Mouse (Mus musculus) fat pad, adult 2 months (tissue): ENCODE data around the gene Raet1e.
"Not testable (repeated sequence)": the region's sequence is repeated elsewhere in the genome, so short reads cannot be mapped to it uniquely, and the experiment has no call there.

Source experiments
- DNase-seq: peaks from one replicate; pipeline ENCODE4 v3.0.0-alpha.2; 2011; ENCODE audit warnings: low read depth, low spot score; ENCODE audit errors: extremely low read depth

Raet1e gene

DNA sequence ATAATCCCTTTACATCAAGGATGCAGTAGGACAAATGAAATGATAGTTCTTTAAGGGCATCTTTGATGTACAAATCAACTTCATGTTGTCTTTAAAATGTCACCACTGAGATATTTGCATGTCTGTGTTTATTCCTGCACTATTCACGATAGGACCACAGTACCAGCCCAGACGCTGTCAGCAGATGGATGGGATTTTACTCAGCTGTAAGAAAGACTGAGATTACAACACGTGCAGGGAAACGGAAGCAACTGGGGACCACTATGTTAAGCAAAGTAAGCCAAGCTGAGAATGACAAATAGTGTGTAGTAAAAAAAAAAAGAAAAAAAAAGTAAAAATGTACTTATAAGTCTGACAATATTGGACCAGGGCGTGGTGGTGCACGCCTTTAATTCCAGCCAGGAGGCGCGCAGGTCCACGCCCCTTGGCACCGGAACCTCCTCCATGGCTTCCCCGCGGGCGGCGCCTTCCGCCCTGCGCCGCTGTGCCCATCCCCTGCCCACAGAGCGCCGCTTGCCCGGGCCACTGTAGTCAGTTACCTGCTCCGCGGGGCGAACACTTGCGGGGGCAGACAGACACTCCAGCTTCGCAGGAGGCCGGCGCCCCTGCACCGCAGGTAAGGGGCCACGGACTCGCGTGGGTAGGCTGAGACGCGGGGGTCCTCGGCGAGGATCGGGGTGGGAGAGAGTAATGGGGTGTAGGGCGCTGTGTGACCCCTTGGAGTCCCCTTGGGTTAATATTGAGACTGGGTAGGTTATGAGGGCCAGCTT is 114.7 kb downstream of the Raet1e start:
- not testable (repeated sequence) for DNase-seq

DNA sequence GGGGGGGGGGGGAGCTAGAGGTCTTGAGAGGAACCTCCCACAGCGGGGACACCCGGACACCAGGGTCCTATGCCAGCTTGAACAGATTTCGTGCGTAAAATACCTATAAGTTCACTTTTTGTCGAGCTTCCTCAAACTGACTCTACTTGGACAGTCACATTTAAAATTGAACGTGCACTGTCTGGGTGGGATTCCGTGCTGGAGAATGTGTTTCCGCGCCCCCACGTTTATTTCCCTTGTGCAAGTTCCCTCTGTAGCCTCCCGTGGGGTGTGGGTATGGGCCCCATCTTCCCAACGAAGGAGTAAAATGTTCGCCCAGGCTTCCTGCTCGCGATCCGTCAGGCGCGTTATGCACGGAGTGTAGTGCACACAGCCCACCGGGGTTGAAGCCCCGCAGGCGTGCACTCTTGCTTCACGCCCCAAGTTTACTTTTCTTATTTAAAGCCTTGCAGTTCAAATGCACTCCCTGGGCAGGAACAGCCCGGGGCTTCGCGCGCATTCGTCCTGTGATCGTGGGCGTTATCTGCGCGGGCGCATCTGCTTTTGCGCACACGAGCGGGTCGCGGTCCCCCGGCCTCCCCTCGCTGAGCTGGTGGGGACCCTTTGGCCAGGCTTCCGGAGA is 115.4 kb downstream of the Raet1e start:
- DNase-seq: no peak

DNA sequence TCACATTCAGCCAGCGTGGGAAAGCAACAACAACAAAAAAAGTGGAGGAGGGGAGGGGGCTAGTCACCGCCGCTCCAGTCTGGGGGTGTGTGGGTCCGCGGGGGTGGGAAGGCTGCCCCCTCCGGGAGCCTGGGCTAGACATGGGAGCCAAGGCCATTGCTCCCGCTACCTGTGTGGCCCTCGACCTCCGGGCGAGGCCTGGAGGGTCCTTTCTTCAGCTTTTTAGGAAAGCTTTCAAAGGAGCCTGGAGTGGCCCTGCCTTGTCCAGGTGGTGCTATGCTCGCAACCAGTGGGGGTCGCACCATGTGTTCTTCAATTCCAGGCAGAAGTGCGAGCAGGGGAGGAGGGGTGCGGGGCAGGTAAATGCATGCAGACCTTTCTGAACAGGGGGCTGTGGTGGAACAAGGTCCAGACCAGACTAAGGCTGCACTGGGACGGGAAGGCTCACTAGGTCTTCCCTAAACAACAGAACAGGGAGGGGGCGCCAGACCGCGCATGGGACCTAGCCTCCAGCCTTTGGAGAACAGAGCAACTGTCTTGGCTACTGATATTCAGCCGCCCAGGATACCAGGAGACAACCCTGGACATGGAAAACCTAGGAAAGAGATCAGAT is 116.2 kb downstream of the Raet1e start:
- DNase-seq: no peak

DNA sequence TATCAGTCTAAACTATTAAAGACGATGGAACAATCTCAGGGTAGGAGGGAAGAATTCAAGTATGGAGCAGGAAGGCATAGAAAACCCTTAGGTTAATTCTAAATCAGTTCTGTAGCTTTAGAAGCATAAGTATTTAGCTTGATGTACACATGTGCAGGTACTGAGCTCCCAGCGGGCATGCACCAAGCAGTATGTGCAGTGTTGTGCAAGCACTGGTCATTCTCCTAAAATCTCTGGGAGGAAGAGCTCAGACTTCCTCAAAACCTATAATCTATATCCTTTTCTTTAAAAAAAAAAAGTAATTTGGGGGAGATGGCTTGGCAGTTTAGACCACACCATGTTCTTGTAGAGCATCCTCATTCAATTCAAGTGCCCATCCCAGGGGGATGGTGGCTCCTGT is 120.1 kb downstream of the Raet1e start:
- DNase-seq: not testable (repeated sequence)

DNA sequence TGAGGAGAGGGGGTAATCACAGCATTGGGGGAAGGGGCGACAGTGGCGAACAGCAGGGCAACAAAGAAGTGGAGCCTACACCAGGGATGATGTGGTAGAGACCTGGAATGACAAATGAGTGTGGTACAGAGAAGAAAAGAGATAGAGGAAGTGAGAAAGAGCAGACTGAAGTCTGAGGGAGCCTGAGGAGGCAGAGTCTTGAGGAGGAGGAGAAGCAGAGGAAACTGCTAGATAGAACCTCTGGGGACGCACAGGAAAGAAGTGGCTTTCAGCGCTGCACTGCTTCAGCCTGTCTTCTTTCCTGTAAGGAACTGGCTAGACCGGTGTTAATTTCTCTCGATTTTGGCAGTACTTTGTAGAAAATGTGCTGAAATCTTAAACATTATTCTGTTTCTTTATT is 124.4 kb downstream of the Raet1e start:
- DNase-seq: no peak

DNA sequence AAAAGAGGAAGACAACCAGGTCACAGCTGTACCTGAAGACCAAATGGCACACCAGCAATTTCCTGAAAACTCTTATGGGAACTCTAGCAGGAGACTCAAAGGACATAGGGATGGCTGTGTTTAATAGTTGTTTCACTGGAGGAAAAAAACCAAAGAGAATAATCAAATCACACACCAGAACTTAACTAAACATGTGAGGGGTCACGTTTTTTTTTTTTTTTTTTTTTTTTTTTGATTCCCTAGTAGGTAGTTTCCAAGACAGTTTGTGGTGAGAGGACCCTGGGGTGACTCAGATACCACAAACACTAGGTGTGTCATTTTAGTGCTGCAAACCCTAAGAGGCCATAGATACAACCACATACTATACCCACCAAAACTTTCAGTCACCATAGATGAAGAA is 137.3 kb downstream of the Raet1e start:
- DNase-seq: no peak

DNA sequence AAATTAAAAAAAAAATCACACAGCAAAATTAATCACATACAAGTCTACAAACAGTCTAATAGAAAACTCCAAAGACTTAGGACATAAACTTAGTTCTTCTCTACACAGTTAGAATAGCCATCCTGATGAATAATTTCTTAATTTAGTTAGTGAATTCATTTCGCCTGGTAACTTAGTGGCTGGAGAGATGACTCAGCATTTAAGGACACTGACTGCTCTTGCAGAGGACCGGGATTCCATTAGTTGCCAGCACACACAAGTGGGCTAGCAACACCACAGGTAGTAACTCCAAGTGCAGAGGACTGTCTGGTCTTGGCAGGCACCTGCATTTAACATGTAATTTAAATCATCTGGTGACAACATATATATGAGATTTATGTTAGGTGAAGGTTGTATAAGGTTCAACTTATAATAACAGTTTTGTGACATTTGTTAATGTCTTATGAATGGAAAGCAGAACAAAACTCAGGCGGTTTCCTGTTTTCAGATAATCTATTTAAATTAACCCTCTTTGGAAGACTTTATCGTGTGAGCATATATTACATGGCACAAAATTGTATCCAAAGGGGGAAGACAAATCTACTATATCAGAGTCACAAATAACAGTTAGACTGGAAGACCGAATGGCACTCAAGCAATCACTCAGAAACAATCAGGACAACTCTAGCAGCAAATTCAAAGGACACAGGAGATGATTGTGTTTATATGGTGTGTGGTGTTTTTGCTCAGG is 138.8 kb downstream of the Raet1e start:
- no peak for DNase-seq

DNA sequence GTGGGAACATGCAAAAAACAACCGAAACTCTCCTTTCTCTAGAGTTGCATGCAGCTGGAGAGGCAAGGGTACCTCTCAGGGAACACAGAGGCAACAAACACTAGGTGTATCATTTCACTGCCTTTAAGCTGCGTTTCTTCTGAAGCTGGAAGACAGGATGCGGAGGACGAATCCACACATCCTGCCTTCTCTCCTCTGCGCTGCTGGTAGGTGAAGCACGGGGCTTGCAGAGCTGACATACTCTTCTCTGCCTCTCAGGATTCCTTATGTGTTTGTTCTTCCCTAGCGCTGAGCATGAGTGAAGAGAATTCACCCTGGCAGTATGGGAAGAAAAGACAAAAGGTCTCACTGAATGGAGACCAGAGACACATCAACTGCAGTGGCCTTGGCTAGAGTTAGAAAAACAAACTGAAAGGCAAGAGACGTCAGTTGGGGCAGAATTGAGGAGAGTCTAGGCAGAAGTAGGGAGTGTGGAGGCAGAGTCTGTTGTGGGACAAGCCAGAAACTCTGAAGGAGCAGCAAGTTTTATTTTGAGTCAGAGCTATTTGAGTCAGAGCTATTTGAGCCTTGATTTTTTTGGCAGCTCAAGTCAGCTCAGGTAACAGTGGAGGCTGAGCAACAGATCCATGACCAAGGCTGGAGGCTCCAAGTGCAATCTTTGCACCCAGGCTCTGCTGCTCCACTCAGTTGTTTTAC is 139.5 kb downstream of the Raet1e start:
- DNase-seq: no peak

DNA sequence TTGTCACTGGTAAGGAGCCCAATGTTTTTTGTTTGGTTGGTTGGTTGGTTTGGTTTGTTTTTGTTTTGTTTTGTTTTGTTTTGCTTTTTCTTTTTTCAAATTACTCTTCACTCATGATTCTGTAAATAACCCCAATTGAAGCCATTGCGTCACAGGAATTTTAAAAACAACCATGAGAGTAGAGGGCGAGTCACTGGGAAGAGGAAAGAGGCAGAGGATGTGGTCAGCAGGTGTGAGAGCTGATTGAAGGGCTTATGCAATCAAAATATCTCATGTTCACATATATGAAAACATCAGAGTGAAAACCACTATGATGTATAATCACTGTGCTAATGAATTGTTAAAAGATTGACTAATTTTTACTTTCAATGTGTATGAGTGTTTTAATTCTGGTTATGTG is 141.0 kb downstream of the Raet1e start:
- no peak for DNase-seq

DNA sequence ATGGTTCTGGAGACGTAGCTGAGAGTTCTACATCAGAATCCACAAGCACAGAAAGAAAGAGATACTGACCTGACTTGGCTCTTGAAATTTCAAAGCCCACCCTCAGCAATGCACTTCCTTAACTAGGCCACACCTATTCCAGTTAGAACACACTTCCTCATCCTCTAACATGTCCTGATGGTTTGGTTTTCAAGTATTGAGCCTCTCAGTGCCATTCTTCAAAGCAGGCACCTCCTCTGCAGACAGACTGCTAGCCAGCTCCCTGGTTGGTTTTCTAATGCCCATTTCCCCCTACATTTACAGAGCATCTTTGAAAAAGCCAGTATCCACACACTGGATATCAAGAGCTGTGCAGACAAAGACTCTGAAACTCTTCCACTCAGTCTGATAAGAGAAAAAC is 143.3 kb downstream of the Raet1e start:
- DNase-seq: no peak

DNA sequence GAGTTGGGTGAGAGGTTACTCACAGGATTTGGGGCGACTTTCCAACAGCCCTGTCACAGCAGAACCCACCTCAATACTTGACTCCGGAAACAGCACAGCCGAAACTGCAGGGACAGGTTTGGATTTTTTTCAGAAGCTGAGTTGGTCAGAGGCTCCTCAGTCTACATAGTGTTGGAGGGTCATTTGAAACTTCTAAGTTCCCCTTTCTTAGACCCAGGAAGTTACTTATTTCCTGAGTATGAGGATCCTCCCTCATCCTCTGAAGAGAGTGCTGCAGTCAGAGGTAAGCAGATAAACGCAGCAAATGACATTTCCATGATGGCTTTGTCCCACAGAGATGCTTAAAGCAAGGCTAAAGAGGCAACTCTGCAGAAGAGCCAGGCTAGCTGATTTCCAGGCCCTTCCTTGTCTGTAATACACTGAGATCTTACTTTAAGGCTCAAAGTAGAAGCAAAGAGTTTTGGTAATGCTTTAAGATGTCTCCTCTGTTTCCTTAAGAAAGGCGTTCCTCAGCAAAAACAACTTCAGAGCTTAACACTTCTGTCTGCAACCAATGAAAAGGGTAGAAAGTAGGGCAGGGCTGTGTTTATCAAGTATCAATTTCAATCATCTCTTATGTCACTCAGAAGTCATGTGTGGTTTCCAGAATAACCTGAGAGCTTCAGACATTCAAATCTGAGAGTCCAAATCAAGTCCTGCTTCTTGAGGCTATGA is 144.1 kb downstream of the Raet1e start:
- DNase-seq: no peak

DNA sequence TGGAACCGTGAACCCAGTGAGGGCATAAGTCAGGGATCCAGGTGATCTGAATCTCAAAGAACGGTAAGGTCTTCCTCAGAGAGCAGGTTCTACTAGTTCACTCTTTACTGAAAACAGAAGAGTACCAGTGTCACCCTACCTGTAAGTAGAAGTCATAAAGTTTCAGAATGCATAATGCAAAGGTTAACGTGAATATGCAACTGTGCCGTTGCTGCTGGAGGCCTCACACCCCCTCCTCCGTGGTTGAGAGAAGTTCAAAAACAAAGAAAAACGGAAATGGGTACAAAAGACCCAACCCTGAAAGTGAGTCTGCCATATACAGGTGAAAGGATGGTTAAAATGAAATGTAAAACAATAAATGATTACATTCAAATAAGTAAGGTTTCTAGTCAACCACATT is 145.4 kb downstream of the Raet1e start:
- DNase-seq: no peak

DNA sequence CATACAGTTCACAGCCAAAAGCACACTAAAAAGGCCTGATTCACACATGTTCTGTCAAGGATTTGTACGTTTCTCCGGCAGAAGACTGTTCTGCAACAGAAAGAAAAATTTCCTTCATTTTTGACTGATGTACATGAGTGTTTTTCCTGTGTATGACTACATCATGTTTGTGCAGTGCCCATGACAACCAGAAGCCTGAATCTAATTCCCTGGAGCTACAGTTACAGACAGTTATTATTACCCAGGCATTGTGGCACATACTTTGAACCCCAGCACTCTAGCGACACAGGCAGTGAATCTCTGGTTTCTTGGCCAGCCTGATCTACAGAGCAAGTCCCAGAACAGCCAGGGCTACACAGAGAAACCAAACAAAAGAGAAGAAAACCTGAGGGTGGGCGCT is 147.4 kb downstream of the Raet1e start:
- no peak for DNase-seq

DNA sequence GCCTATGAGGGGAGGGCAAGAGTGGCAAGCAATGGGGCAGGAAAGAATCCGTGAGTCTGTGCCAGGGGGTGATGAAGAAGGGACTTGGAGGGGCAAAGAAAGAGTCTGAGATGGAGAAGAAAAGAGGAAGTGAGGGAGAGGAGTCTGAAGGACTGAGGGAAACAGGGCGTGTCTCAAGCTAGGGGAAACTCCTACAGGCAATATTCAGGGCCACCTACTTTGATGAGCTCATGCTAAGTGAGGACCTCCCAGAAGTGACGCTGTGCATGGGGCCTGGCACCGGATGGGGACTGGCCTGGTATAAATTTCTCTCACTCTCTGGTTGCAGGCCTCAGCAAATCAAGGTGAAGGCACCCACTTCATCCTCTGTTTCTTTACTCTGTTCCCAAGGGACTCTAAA is 148.1 kb downstream of the Raet1e start:
- no peak for DNase-seq

DNA sequence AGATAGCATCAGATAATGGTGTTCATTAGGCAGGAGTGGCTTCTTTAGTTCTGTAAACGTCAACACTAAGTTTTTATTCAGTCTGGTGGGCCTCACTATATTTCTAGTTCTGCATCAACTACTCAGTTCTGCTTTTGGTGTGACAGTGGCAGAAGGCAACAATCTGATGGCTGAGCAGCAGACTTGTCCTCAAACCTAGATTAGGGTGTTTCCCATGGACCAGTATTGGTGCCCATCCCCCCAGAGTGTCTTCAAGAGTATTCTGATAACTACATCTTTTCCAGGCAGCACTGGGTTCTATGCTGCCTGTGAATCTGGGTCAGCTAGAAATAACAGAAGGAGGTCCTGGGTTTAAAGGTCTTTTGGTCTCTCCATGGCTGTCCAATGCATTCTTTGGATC is 149.9 kb downstream of the Raet1e start:
- DNase-seq: no peak

DNA sequence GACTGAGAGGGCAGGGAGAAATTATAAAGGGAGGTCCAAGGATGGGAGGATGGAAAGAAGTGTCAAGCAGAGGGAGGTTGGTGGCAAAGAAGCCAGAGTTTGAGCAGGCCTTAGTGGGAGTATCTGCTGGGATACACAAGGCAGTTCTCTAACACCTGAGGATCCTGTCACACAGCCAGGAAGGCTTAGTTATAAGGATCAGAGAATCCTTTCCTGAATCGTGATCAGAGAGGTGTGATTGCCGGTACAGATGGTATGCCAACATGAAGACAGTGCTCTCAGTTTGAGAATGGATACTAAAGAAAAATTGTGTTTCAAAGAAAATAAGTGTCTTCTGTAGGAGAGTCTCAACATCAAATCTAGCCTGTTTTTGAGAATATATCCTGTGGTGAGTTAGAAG is 164.5 kb downstream of the Raet1e start:
- DNase-seq: no peak

DNA sequence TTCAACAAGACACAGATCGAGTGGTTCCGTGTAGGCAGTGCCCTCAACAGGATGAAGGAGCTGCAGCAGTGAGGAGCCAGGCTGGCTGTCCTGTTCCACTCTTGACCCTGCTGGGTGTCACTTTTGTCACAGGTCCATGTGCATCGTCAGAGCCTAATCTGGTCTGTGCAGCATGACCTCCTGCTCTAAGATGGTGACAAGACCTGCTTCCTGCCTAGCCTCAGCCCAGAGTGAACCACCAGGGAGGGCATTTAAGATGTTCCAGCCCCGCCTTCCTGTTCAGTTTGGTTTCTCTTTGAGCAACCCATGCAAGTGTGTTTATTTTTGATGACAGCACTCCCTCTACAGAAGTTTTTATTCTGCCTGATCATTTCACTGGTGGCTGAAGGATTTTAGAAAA is 187.4 kb downstream of the Raet1e start:
- not testable (repeated sequence) for DNase-seq

DNA sequence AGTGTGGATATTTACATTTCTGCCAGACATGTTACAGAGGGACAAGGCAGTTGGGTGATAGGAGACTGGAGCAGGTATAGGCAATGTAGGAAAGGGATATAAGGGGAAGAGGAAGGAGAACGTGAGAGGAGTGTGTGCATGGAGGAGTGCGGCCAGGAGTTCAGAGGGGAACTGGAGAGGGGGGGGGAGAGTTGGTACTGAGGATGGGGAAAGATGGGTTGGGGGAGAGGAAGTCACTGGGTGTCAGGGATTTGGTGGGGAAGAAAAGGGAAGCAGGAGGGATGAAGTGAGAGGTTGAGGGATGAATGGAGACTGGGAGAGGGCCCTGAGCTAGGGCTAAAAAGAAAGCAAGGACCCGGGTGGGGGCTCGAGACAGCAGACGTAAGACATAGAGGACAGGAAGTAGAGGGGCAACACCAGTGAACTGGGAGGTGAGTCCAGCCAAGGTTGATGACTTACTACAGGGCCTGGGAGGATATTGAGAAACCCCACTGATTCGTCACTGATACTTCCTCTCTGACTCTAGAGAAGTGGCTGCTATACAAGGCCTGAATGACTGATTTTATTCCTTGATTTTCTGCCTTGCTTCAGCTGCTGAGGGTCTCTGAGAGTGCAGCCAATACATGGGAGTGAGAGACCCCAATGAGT is 195.3 kb downstream of the Raet1e start:
- not testable (repeated sequence) for DNase-seq

DNA sequence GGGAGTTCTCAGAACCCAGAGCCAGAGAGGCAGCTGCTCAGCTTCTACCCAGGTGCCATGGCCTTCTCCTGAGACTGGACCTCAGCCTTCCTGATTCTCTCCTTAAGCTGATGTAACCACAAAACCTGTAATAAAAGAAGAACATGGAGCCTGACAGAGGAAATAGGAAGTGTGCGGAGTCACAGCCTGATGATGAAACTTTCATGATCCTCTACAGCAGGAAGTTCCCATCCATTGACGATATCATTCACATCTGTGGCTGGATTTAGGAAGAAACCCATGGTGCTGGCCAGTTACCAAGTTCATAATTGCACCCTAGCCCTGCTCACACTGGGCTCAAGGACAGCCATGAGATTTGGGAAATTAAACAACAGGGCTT is 195.8 kb downstream of the Raet1e start:
- not testable (repeated sequence) for DNase-seq

DNA sequence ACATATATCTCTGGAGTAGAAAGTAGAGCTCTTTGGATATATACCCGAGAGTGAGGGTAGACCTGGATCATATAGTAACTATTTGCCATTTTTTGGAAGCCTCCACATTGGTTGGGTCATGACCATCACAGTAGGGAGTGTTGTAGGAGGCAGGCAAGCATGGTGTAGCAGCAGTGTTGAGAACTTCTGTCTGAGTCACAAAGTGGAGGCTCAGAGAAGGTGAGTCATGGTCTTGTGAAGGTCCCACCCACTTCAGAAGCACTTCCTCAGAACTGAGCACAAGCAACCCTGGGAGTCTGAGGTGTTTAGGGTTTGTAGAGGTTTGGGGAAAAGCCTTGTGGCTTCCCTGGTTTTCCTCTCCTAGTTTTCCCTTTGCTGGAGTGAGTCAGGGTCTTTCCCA is 199.0 kb downstream of the Raet1e start:
- DNase-seq: not testable (repeated sequence)
